Mouse (Mus musculus) embryonic stem cell, embryonic (primary cell): ENCODE results near the gene Umad1.

Source experiments
- CTCF ChIA-PET, 4 experiments: fragments of 300-600 bp in 2 of 4; fragments of 350-600 bp in 2 of 4; sonication (Branson Sonifier 250); formaldehyde crosslinking; loops; one replicate each; lab custom pipeline; 2022; ENCODE audit warnings: inconsistent platforms in 2 of 4; lab: Charles Lee
- POLR2A ChIA-PET, 4 experiments: fragments of 300-600 bp in 2 of 4; fragments of 350-600 bp in 2 of 4; sonication (Branson Sonifier 250); formaldehyde crosslinking; loops; one replicate each; lab custom pipeline; 2022; ENCODE audit warnings: antibody characterized with exemption in 4 of 4, inconsistent platforms in 1 of 4; lab: Charles Lee

The Umad1 gene

GRCm38 (mm10) chr6:8259004-8259666 is at the start of gene Umad1, which contains the start of the genes Rpa3 and Gm45062:
Umad1 (plus strand) TSS chr6:8259288.
Rpa3 (minus strand) TSS chr6:8259173.
Gm45062 (plus strand) TSS chr6:8259450.
- ChIA-PET POLR2A (interaction anchor here in 3 of 4 experiments (0.6 to 3.0 kb wide), 24 partner anchors 9 to 574 kb away, joined by 3 to 16 read pairs (median 4); partner anchors contain the start of gene C1galt1 (in 2 of the 3)), CTCF (interaction anchor here in 2 of 4 experiments (0.8 to 1.7 kb wide), 3 partner anchors 11 to 415 kb away, joined by 3 to 7 read pairs (median 4); partner anchors contain the start of gene C1galt1 (in 1 of the 2))

GRCm38 (mm10) chr6:8209866-8210186 is 49.3 kb upstream of the Umad1 start:
- ChIA-PET POLR2A (interaction anchor here in 1 of 4 experiments (0.6 to 3.0 kb wide), 7 partner anchors 9 to 137 kb away, joined by 3 to 15 read pairs (median 3); partner anchors contain the start of genes Gm45062, Rpa3 and Umad1), CTCF (no interaction called here)

DNA sequence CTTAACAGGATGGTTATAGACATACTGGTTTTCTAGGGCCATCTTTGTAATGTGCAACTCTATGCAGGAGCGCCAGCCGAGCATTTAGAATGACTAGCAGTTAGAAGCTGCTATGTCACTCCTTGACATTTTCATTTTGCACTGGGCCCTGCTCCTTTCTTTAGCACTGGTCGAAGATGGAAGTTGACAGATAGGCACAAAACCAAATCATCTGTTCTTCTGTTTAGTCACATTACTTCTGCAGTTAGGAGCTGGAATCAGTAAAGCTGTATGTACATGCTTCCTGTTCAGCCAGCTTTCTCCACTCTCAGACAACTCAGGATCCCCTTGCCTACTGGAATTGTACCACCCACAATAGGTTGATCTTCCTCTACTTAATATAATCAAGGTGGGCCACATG is 48.4 kb upstream of the Umad1 start:
- POLR2A ChIA-PET: interaction anchor here in 2 of 4 experiments (1.0 to 3.0 kb wide), 6 partner anchors 10 to 517 kb away, joined by 3 to 14 read pairs (median 4); partner anchors contain the start of genes Gm45062 (in 2 of the 2), Rpa3 (in 2 of the 2) and Umad1 (in 2 of the 2)
- CTCF ChIA-PET: no interaction called here

DNA sequence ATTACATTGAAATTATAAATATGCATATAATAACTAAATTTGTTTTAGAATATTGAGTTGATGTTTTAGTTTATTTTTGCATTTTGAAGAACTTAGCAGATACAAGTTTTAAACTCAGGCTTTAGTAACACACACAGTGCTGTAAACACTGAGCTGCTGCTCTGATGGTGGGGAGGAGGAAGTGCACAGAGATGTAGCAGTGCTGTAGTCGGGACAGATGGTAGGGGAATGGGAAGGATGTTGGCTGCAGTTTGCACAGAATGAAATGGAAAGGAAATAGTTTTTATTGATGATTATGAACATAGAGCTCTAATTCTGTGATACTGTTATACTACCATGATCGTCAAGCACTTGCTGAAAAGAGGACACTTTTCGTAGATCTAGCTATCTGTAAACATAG is 32.1 kb upstream of the Umad1 start:
- ChIA-PET POLR2A (interaction anchor here in 1 of 4 experiments (0.9 kb wide), 1 partner anchor 16 kb away, joined by 3 read pairs; no protein-coding TSS in a partner anchor), CTCF (no interaction called here)

DNA sequence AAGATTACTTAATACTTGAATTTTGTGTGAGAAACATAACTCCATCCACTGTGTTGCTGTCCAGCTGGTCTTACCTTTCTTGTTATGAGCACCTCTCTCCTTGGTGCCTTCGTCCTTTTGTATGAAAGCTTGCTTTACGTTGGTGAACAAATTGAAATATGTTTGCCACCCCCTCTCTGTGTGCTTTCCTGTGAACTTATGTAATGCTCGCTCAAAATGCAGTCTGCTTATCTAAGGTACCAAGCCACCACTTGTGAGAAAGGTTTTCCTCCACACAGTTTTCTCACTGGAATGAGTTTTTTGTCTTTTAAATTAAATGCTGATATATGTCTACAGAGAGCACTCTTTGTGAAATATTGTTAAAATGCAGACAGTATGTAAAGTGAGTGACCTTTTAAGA is 30.5 kb upstream of the Umad1 start:
- ChIA-PET POLR2A (interaction anchor here in 1 of 4 experiments (1.1 kb wide), 1 partner anchor 27 kb away, joined by 3 read pairs; no protein-coding TSS in a partner anchor), CTCF (interaction anchor here in 1 of 4 experiments (0.5 kb wide), 1 partner anchor 36 kb away, joined by 4 read pairs; no protein-coding TSS in a partner anchor)

- ChIA-PET CTCF (interaction anchor here in 2 of 4 experiments (0.8 to 1.7 kb wide), 3 partner anchors 12 to 414 kb away, joined by 3 to 7 read pairs (median 4); partner anchors contain the start of gene C1galt1 (in 1 of the 2)), POLR2A (interaction anchor here in 3 of 4 experiments (0.6 to 3.0 kb wide), 21 partner anchors 8 to 573 kb away, joined by 3 to 16 read pairs (median 4); partner anchors contain the start of gene C1galt1 (in 2 of the 3))
Observed at GRCm38 (mm10) chr6:8258316-8258715, 772 bp upstream of the Umad1 start.

DNA sequence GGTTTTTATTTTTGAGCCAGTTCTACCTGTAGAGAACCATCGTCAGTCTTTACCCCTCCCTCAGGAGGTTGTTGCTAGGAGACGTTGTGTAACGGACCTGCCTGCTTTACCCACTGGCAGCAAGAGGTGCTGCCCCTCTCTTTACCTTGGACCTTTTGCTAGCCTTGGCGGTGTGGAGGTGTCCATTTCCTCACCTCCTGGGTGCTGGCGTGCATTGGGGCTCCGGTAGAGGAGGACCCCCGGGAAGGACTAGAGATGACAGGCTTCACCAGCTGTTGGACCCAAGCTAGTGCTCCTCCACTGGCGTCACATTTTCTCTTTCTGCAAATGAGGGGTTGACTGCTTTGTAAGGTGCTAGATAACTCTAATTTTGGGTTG is 568 bp downstream of the Umad1 start:
- POLR2A ChIA-PET: interaction anchor here in 3 of 4 experiments (0.6 to 3.0 kb wide), 21 partner anchors 8 to 565 kb away, joined by 3 to 16 read pairs (median 4); partner anchors contain the start of gene C1galt1 (in 2 of the 3)
- CTCF ChIA-PET: interaction anchor here in 1 of 4 experiments (1.7 kb wide), 1 partner anchor 10 kb away, joined by 7 read pairs; no protein-coding TSS in a partner anchor

- CTCF ChIA-PET: interaction anchor here in 2 of 4 experiments (0.6 to 1.9 kb wide), 3 partner anchors 12 to 436 kb away, joined by 4 to 7 read pairs (median 7); partner anchors contain the start of genes Gm45062 (in 1 of the 2), Rpa3 (in 1 of the 2) and Umad1 (in 1 of the 2)
- POLR2A ChIA-PET: interaction anchor here in 1 of 4 experiments (0.6 kb wide), 1 partner anchor 63 kb away, joined by 3 read pairs; no protein-coding TSS in a partner anchor
Observed at GRCm38 (mm10) chr6:8271047-8271446, 12.0 kb downstream of the Umad1 start.

- ChIA-PET CTCF (interaction anchor here (0.5 to 1.5 kb wide), 15 partner anchors 16 to 560 kb away, joined by 3 to 6 read pairs (median 3); partner anchors contain the start of genes Gm45062 (in 1 of the 4), Rpa3 (in 1 of the 4) and Umad1 (in 1 of the 4)), POLR2A (interaction anchor here in 2 of 4 experiments (1.3 to 1.9 kb wide), 3 partner anchors 15 to 211 kb away, joined by 3 to 10 read pairs (median 4); partner anchors contain the start of genes Gm45062 (in 1 of the 2), Rpa3 (in 1 of the 2) and Umad1 (in 1 of the 2))
Observed at GRCm38 (mm10) chr6:8274387-8275054, 15.4 kb downstream of the Umad1 start.

- CTCF ChIA-PET: interaction anchor here (0.6 to 1.5 kb wide), 13 partner anchors 9 to 556 kb away, joined by 3 to 6 read pairs (median 3); partner anchors contain the start of genes Gm45062 (in 1 of the 4), Ica1 (in 1 of the 4), Rpa3 (in 1 of the 4) and Umad1 (in 1 of the 4)
- POLR2A ChIA-PET: interaction anchor here in 2 of 4 experiments (1.3 to 1.9 kb wide), 3 partner anchors 16 to 210 kb away, joined by 3 to 10 read pairs (median 4); partner anchors contain the start of genes Gm45062 (in 1 of the 2), Rpa3 (in 1 of the 2) and Umad1 (in 1 of the 2)
Observed at GRCm38 (mm10) chr6:8275098-8275497, 16.0 kb downstream of the Umad1 start.

DNA sequence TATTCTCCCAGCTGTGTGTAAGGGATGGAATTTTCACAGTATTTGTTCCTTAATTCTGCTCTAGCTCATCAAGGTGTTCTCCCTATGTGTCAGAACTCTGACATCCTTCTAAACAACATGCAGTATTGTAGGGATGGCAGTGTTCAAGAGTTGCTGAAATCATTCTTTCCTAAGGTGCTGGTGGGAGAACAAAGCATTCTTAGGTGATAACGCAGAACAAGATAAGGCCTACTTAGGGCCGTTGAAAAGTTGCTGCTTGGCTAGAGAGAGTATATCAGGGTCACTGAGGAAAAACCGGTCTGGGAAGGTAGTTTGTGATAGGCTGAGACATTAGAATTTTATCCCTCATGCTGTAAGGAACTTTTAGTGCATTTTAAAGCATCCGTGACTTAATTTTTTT is 17.3 kb downstream of the Umad1 start:
- CTCF ChIA-PET: interaction anchor here in 2 of 4 experiments (0.5 to 0.7 kb wide), 2 partner anchors 30 to 58 kb away, joined by 3 read pairs; no protein-coding TSS in a partner anchor
- POLR2A ChIA-PET: no interaction called here

DNA sequence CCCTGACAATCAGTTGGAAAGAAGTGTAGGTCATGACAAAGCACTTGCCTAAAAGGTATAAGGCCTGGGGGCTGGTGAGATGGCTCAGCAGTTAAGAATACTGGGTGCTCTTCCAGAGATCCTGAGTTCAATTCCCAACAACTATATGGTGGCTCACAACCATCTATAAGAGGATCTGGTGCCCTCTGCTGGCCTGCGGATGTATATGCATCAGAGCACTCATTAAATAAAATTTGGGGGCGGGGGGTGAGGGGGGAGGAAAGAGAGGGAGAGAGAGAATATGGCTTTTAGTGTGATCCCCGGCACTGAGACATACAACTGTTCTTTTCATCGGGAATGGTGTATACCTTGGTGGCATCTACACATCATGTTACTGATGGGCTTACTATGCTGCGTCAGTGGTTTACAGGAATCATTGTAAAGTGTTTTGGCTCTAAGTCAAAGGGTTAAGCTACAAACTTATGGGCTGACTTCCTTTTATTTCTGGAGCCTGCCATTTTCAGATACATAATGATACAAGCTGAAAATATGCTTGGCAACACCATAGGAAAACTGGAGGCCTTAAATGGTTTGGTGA is 19.4 kb downstream of the Umad1 start:
- CTCF ChIA-PET: no interaction called here
- POLR2A ChIA-PET: no interaction called here

- POLR2A ChIA-PET: no interaction called here
- CTCF ChIA-PET: interaction anchor here in 1 of 4 experiments (0.6 kb wide), 1 partner anchor 11 kb away, joined by 3 read pairs; no protein-coding TSS in a partner anchor
Observed at GRCm38 (mm10) chr6:8283255-8283654, 24.2 kb downstream of the Umad1 start.

DNA sequence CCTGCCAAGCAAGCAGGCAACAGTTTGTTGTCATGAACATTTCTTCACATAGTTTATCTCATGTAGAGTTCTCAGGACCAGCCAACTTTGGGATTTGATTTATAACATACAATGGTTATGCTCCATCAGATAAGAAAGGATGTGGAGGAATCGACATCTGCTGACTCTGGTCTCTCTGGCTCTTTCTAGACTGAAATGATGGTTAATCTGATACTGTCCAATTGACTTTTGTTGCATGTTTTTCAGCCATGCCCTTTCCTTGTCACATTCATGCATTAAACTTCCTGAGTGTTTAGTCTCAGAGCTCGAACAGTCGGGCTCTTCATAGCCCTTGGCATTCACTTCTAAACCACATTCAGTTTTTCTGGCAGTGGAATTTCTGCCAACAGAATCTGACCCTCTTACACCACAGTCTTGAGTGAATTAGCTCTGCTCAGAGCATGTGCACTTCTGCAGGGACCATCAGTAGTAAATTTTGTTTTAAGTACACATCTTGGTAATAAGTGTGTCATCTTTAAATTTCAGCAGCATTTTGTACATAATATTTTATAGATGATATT is 26.4 kb downstream of the Umad1 start:
- CTCF ChIA-PET: no interaction called here
- POLR2A ChIA-PET: no interaction called here

- ChIA-PET CTCF (no interaction called here), POLR2A (no interaction called here)
Observed at GRCm38 (mm10) chr6:8286146-8286545, 27.1 kb downstream of the Umad1 start.

DNA sequence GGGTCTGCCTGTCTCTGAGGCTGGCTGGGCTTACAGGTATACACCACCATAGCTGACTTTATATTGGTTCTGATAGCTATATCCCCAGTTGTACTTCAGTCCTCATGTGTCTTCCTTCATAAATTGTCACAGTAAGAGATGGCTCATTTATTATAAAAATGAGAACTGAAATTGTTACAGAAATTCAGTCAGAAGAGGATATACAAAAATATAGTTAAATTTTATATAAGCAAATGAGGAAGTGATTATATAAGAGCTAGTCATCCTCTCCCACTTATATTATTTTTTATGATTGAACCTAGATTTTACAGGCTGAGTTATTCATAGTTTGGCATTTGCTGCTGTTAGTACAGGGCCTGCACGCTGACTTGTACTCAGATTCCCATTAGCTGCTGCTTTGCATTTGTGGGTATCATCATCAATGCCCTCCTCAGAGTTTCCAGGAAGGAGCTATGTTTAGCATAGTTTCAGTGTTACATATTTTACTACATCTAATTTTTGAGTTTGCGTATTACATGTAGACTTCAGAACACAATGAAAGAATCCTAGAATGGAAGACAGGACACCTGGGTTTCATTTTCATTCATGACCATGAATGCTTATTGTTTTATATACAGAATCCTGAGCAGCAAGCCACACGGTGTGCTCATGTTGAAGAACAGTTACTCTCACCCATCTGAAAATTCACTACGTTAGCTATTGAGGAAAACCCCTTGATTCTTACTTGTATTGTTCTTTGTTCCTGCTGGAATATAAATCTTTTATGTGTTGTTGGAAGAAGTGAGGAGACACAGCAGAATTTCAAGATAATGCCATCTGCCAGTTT is 29.9 kb downstream of the Umad1 start:
- ChIA-PET CTCF (interaction anchor here in 1 of 4 experiments (0.6 kb wide), 1 partner anchor 21 kb away, joined by 11 read pairs; no protein-coding TSS in a partner anchor), POLR2A (interaction anchor here in 1 of 4 experiments (0.6 kb wide), 1 partner anchor 52 kb away, joined by 5 read pairs; no protein-coding TSS in a partner anchor)
